Mouse (Mus musculus): ENCODE measurements around the gene Zfp595.
"Not testable (repeated sequence)": the region's sequence is repeated elsewhere in the genome, so short reads cannot be mapped to it uniquely, and the experiment has no call there.

Zfp595 gene

DNA sequence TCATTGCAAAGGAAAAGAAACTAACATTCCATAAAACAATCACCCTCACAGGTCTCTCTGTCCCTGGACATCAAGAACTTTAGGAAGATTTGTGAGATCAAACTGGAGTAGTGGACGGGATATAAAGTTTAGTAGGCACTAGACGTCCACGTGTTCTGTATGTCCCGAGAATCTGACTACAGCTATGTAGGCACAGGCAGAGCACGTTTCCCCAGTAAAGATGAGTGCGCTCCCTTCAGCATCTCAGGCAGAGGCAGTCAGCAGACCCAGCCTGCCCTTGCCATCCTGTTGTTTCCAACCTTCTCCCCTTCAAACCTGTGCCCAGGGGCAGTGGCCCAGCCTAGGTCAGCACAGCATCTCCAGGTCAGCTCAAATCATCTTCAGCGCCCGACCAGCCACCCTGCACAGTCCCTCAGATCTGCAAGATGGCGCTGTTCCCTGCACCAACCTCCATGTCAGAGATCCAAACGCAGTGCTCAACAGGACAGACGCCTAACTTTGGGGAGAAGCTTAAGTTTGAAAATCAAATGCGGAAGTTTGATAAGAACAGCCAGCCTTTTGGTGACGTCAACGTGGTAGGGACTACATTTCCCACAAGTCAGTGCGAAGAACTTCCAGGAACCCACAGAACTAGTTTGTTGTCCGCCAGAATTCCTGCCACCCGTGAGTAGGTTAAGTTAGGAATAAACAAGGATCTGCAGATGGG, at the start of gene Zfp595:
TSS of gene Zfp595 (minus strand) at position 552 of the 706 bp plus-strand sequence.
- DNase-seq = peak; percentile 74 to 79

DNA sequence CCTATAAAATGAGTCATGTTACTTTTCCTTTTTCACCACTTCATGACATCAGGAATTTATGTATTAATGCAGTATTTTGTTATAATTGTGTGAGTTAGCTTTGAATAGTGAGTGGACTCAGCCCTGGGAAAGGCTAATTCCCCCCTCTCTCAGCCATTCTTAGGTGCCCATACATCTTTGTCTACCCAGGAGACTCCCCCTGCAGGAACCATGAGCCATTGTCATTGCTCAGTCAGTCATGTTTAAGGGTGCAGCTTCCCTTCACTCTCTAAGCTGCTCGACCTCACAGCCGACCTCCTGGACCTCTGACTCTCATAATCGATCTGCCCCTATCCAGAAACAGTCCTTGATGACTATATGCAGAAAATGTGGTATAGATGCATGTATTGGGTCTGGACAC, 43.9 kb upstream of the Zfp595 start:
- DNase-seq = not testable (repeated sequence)

DNA sequence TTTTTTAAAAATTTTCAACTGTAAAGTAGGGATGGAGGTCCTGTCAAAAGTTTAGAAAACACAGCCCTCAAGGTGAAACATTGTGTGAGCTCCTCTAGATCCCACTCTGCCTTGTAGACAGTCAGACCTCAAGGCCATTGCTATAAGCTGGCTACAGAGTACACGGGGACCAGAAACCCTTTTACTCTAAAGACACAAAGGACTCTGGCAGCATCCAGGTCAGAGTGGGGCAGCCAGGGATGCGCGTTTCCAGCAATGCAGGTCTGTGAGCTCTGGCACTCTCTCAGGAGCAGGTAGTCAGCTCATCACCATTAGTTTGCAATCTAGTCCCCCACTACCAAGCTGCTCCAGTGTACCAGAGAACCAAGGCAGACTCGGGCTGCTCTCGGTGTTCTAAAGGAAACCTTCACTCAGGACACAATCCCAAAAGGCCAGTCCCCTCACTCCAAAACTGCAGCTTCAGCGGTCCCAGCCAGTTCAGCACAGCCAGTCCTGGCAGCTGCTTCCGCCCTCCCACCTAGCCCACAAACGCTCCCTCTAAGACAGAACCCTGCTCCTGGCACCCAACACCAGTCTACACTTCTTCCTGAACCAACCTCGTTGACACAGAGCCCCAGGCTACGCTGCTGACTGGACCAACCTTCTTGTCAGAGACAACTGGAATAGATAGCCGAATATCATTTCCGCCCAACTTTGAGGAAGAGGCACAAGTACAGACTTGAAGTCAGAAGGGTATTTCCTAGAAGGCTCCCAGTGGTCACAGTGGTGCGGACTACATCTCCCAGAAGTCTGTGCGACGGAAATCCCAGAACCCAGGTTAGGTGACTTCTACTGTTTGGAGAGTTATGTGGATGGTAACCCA, 42.9 kb upstream of the Zfp595 start, which contains the start of the genes Gm28041 and Zfp456:
TSS of gene Gm28041 (minus strand) at position 684 of the 862 bp plus-strand sequence.
TSS of gene Zfp456 (minus strand) at position 761 of the 862 bp plus-strand sequence.
- peak; percentile 46 to 66 for DNase-seq

DNA sequence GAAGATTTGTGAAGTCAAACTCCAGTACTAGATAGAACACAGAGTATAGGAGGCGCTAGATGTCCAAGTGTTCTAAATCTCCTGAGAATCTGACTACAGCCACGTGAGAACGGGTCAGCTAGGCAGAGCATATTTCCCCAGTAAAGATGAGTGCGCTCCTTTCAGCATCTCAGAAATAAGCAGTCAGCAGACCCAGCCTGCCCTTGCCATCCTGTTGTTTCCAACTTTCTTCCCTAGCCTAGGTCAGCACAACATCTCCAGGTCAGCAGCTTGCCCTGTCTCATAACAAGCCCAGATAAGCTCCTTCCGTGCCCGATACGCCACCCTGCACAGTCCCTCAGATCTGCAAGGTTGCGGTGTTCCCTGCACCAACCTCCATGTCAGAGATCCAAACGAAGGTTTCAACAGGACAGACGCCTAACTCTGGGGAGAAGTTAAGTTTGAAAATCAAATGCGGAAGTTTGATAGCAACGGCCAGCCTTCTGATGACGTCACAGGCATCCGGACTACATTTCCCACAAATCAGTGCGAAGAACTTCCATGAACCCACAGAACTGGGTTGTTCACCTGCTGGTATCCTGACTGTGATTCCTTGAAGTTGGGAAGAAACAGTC, 27.9 kb upstream of the Zfp595 start, which contains the start of the genes Gm28044 and Zfp953:
TSS of gene Gm28044 (minus strand) at position 406 of the 614 bp plus-strand sequence.
TSS of gene Zfp953 (minus strand) at position 475 of the 614 bp plus-strand sequence.
- DNase-seq = peak; percentile 88 to 91

- DNase-seq = no peak
These were observed 19.5 kb upstream of the Zfp595 start for GRCm38 (mm10) chr13:67351854-67352253.

- no peak for DNase-seq
These were observed 11.1 kb upstream of the Zfp595 start for GRCm38 (mm10) chr13:67343422-67343821.

- DNase-seq = no peak
These were observed 507 bp upstream of the Zfp595 start for GRCm38 (mm10) chr13:67332877-67333276.

DNA sequence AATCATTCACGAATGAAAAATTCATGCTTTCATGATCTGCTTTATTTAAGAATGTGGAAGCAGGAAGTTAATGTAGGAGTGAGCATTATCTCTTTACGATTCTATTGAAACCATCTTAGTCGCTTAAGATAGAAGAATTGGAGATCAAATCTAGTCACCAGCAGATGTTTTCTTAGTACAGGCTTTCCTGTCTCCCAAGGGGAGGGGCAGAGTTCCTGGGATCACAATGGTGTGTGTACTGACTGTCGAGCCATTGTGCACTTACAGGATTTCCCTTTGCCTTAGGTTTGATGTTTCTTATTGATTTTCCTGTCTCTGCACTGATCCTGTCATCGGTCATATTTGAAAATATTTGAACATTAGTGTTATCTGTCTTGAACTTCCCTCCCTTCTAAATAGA, 25.7 kb downstream of the Zfp595 start:
- no peak for DNase-seq

GRCm38 (mm10) chr13:67305822-67306672, 26.3 kb downstream of the Zfp595 start, which contains the start of gene Zfp457:
Gene Zfp457 (minus strand): TSS chr13:67306485.
- DNase-seq = peak; percentile 87 to 89

GRCm38 (mm10) chr13:67278314-67278713, 54.1 kb downstream of the Zfp595 start, which contains the start of gene Zfp458:
Gene Zfp458 (minus strand): TSS chr13:67278466.
- DNase-seq = no peak

DNA sequence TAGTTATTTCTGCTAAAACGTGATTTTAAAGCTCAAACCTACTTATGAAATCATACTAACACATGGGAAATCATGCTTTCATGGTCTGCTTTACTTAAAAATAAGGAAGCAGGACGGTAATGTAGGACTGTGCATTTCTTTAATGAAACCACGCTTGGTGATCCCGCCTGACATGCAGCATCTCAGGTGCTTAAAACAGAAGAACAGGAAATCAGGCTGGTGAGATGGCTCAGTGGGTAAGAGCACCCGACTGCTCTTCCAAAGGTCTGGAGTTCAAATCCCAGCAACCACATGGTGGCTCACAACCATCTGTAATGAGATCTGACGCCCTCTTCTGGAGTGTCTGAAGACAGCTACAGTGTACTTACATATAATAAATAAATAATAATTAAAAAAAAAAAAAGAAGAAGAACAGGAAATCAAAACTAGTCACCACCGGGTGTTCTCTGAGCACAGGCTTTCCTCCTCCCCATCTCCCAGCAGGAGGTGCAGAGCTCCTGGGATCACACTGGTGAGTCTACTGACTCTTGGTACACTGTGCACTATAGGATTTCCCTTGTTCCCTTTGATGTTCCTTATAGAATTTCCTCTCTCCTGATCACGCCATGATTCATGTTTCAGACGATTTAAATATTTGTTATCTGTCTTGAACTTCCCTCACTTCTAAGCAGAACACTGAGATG, 62.8 kb downstream of the Zfp595 start:
- DNase-seq = peak in 1 of 2 experiments; percentile 3

DNA sequence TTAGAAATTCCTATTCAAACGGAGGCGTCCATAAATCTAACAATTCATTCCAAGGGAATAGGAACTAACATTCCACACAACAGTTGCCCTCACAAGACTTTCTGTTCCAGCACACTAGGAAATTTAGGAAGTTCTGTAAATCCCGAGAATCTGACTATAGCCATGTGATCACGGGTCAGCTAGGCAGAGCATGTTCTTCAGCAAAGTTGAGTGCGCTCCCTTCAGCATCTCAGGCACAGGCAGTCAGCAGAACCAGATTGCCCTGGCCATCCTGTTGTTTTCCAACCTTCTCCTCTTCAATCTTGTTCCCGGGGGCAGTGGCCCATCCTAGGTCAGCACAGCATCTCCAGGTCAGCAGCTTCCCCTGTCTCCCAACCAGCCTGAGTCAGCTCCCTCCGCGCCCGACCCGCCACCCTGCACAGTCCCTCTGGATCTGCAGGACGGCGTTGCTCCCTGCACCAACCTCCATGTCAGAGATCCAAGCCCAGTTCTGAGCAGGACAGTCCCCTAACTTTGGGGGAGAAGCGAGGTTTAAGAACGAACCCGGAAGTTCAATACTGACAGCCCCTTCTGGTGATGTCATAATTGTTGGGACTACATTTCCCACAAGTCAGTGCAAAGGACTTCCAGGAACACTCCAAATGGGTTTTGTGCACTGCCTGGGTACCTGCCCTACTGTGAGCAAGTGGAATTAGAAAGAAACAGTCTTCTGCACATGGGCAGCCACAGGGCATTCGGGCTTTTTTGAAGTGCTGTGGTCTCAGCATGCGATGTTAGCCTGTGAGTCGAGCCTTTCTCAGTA, 63.6 kb downstream of the Zfp595 start:
- DNase-seq = peak; percentile 72 to 76

All from cerebellum, postnatal 25 days (tissue).